Mouse (Mus musculus): Measurements from ENCODE around the gene Selenom. TPM values are rescaled to one million over a fixed set of nuclear protein-coding genes. Genes with fewer than 3 reads are reported as not detected.
A peak's percentile ranks its signal among the peaks of the same experiment; 100 is the strongest.

Selenom gene
- polyA plus RNA-seq, 1 experiment from 2014 or later: 208 TPM

DNA sequence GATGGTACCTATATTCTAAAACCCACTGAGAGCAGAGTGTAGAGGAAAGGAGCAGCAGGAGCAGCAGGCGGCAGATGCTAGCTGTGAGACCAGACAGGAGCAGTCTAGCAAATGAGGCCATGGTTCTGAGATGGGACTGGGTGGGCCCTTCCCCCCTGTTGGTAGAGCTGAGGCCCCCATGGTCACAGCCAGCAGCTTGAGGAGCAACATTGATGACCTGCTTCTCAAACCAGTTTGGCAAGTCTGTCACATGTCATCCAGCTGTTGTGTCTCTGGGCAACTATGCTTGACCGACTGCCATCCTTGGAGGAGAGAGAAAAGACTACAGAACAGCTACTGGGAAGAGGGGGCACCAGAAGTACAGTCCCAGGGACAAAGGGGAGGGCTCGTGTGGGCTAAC is 27.4 kb downstream of the Selenom start:
- Histone ChIP-seq H3K27ac (replicated peaks) (peak overlapping the region; percentile 81; the same call in 1 of the 2 replicates), H3K27me3 (no peaks in the 10 kb centered on the region)
- WGBS: 57% methylated on average over 3 of the region's 3 CpGs

DNA sequence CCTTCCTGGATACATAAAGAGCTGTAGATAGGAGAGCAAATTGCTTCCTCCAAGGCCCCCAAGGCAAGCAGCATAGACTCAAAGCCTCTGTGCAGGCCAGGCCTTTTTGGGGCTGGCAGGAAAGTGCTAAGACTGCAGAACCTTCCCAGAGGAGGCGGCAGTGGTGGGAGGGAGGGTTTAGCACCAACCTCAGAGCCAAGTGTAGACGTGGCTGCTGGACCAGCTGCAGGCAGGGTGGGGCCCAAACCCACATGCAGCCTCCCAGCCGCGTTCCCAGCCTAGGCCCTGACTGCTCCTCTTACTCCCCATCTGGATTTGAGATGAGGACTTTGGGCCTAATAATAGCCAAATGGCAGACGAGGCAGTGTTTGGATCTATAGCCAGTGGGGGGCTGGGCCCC is 28.5 kb downstream of the Selenom start:
- 11% methylated on average over 5 of the region's 5 CpGs for WGBS
- H3K36me3 ChIP-seq: no peaks in the 10 kb centered on the region
- H3K4me3 ChIP-seq (replicated peaks): no peak overlapping the region
- H3K4me2 ChIP-seq (replicated peaks): no peak overlapping the region
- no peaks in the 10 kb centered on the region for H3K27me3 ChIP-seq
- peak overlapping the region; percentile 81 for H3K27ac ChIP-seq (replicated peaks)
- no peak overlapping the region for H3K9ac ChIP-seq
- peaks cover 39% of the 10 kb centered on the region for H3K4me1 ChIP-seq
- ATAC-seq (ENCODE audit: insufficient number of reproducible peaks, low FRiP score, low TSS enrichment, low read depth): peak; percentile 78
- 0 out of 2 replicates have a peak, but pooled peaks cover 5% of the 10 kb centered on the region for H3K9me3 ChIP-seq (replicated peaks)

More for the DNA sequence above, 27.4 kb downstream of the Selenom start:
- H3K4me3 ChIP-seq (replicated peaks): no peak overlapping the region
- H3K36me3 ChIP-seq: no peaks in the 10 kb centered on the region
- 0 out of 2 replicates have a peak, but pooled peaks cover 5% of the 10 kb centered on the region for H3K9me3 ChIP-seq (replicated peaks)
- no peak for ATAC-seq (ENCODE audit: insufficient number of reproducible peaks, low FRiP score, low TSS enrichment, low read depth)
- no peak overlapping the region for H3K9ac ChIP-seq
- peaks cover 50% of the 10 kb centered on the region for H3K4me1 ChIP-seq
- no peak overlapping the region for H3K4me2 ChIP-seq (replicated peaks)

DNA sequence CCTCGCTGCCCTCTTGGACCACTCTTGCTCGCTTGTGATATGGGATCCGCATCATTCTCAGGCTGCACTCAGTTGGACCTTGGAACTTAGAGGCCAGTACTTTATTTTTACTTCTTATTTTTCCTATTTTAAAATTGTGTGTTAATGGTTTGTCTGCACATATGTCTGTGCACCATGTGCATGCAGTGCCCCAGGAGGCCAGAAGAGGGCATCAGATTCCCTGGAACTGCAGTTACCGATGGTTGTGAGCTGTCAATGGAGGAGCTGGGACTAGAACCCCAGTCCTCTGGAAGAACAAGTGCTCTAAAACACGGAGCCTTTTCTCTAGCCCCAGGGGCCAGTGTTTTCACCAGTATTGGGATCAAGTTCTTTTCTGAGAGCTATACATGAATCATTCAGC is 29.9 kb downstream of the Selenom start:
- no peak overlapping the region for H3K27ac ChIP-seq (replicated peaks)
- 94% methylated on average over 5 of the region's 5 CpGs for WGBS

DNA sequence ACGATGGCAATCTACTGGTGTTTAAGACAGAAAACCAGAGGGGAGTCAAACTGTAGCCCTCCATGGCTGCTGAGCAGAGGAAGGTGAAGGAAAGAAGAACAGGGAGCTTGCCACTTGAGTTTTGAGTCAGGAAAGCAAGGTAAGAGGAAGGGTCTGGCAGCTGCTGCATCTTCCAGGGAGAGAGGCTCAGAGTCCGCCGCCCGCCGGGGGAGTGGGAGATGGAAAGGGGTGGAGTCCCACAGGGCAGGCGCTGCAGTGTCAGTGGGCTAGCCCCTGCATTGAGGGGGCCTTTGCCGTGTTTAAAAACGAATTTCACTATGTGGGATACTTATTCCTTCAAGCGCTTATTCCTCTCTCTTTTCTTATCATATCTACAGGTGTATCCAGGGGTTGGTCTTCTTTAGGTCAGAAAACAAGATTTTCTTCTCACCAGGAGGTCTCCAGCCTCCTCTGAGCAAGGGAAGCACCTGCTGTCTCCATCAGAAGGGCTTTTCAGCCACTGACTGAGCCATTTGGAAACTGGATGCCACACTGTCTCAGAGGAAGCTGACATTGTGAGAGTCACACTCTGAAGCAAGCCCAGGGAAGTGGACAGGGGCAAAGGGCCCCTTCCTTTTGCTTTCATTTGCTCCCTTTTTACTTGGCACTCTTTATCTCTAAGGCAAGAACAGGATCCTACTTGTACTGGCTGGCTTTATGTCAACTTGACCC is 31.2 kb downstream of the Selenom start:
- no peak overlapping the region for H3K9ac ChIP-seq
- WGBS: 12% methylated on average over 9 of the region's 9 CpGs
- H3K36me3 ChIP-seq: no peaks in the 10 kb centered on the region
- peaks cover 26% of the 10 kb centered on the region for H3K4me1 ChIP-seq
- H3K27me3 ChIP-seq: no peaks in the 10 kb centered on the region
- 0 out of 2 replicates have a peak, but pooled peaks cover 5% of the 10 kb centered on the region for H3K9me3 ChIP-seq (replicated peaks)
- no peak overlapping the region for H3K4me3 ChIP-seq (replicated peaks)
- ATAC-seq (ENCODE audit: insufficient number of reproducible peaks, low FRiP score, low TSS enrichment, low read depth): no peak
- H3K27ac ChIP-seq (replicated peaks): 0 out of 2 replicates have a peak overlapping the region, but pooled peaks have one; percentile 28
- no peak overlapping the region for H3K4me2 ChIP-seq (replicated peaks)

More for the DNA sequence above, 29.9 kb downstream of the Selenom start:
- Histone ChIP-seq H3K4me3 (replicated peaks) (no peak overlapping the region), H3K9me3 (replicated peaks) (0 out of 2 replicates have a peak, but pooled peaks cover 5% of the 10 kb centered on the region), H3K36me3 (no peaks in the 10 kb centered on the region), H3K9ac (no peak overlapping the region), H3K4me1 (peaks cover 31% of the 10 kb centered on the region), H3K27me3 (no peaks in the 10 kb centered on the region), H3K4me2 (replicated peaks) (no peak overlapping the region)
- ATAC-seq (ENCODE audit: insufficient number of reproducible peaks, low FRiP score, low TSS enrichment, low read depth): no peak

DNA sequence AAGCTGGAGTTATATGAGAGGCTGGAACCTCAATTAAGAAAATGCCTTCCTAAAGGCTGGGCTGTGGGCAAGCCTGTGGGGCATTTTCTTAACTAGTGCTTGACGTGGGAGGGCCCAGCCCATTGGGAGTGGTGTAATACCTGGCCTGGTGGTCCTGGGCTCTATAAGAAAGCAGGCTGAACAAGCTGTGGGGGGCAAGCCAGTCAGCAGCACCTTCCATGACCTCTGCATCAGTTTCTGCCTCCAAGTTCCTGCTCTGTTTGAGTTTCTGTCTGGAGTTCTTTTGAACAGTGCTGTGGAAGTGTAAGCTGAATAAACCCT is 31.7 kb downstream of the Selenom start:
- H3K4me1 ChIP-seq: peaks cover 26% of the 10 kb centered on the region
- H3K36me3 ChIP-seq: no peaks in the 10 kb centered on the region
- H3K4me2 ChIP-seq (replicated peaks): no peak overlapping the region
- ATAC-seq (ENCODE audit: insufficient number of reproducible peaks, low FRiP score, low TSS enrichment, low read depth): no peak
- no peak overlapping the region for H3K9ac ChIP-seq
- H3K27ac ChIP-seq (replicated peaks): 0 out of 2 replicates have a peak overlapping the region, but pooled peaks have one; percentile 28
- WGBS: 19% methylated on average over 1 of the region's 1 CpGs
- no peaks in the 10 kb centered on the region for H3K27me3 ChIP-seq
- no peak overlapping the region for H3K4me3 ChIP-seq (replicated peaks)
- 0 out of 2 replicates have a peak, but pooled peaks cover 5% of the 10 kb centered on the region for H3K9me3 ChIP-seq (replicated peaks)

DNA sequence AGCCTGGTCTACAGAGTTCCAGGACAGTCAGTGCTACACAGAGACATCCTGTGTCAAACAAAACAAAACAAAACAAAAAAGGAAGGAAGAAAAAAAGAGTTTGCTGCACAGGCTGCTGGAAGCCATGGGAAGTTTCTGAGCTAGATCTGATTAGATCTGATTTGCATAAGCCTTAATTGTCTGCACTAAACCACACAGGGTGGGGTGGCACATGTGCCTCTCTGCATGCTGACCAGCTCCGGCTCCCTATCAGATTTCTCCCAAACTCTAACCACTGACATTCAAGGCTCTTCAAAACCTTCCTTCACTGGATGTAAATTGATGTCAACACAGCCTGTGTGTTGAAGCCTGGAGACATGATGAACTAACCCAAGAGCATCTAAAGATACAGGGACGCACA is 32.6 kb downstream of the Selenom start:
- Histone ChIP-seq H3K4me3 (replicated peaks) (no peak overlapping the region), H3K9ac (no peak overlapping the region), H3K36me3 (no peaks in the 10 kb centered on the region), H3K9me3 (replicated peaks) (0 out of 2 replicates have a peak, but pooled peaks cover 5% of the 10 kb centered on the region), H3K27me3 (no peaks in the 10 kb centered on the region), H3K4me2 (replicated peaks) (no peak overlapping the region), H3K27ac (replicated peaks) (no peak overlapping the region), H3K4me1 (peaks cover 24% of the 10 kb centered on the region)
- no peak for ATAC-seq (ENCODE audit: insufficient number of reproducible peaks, low FRiP score, low TSS enrichment, low read depth)
- 69% methylated on average over 2 of the region's 2 CpGs for WGBS

DNA sequence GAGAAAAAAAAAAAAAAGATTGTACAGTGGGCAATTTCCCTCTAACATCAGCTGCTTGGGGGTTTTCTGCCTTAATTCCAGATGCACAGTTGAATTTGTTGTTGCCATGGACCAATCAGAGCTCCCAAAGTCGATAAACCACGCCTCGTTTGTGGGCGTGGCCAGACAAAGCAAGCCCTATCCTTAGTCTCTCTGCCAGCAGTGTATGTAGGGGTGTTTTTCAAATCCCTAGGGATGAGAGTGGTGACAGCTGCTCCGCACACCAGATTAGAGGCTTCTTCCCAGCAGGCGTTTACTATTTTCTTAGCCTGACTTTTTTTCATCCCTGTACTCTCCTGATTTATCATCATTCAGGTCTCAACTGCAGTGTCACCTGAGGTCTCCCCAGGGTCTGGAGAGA is 33.5 kb downstream of the Selenom start:
- no peaks in the 10 kb centered on the region for H3K27me3 ChIP-seq
- H3K4me1 ChIP-seq: peaks cover 15% of the 10 kb centered on the region
- H3K9me3 ChIP-seq (replicated peaks): 0 out of 2 replicates have a peak, but pooled peaks cover 5% of the 10 kb centered on the region
- H3K27ac ChIP-seq (replicated peaks): no peak overlapping the region
- no peak overlapping the region for H3K4me2 ChIP-seq (replicated peaks)
- H3K36me3 ChIP-seq: no peaks in the 10 kb centered on the region
- H3K4me3 ChIP-seq (replicated peaks): no peak overlapping the region
- 0 out of 2 replicates have a peak, but pooled peaks have one; percentile 71 for ATAC-seq (ENCODE audit: insufficient number of reproducible peaks, low FRiP score, low TSS enrichment, low read depth)
- WGBS: 34% methylated on average over 6 of the region's 6 CpGs
- H3K9ac ChIP-seq: no peak overlapping the region

DNA sequence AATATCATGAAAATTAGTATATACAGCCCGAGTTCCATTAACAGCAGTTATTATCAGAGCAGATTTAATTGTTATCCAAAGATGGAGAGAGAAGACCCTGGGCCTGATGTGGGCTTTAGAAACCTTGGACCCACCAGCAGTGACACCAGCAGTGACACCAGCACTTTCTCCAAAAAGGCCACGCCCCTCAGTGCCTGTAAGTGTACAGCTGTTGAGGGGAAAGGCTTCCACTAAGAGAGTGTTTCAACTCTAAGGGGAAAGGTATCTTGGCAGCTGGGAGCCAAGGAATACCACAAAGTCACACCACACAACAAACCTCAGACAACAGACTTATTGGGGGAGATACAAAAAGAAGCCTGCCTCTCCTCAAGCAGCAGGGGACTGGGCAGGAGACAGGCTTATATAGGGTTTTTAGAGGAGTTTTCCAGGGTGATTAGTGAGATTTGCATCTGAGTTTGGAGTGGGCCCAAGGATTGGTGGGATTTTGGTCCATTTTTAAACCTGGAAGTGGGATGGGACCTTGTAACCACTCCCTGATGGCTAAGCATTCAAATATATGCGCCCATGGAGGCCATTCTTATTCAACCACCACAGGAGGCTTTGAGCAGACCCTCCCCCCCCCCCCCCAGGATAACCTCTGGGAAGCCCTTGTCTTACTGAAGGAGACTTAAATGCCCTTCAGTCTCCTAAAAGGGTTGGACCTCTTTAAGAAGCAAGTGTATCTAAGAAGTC is 34.2 kb downstream of the Selenom start:
- Histone ChIP-seq H3K4me1 (peaks cover 8% of the 10 kb centered on the region), H3K4me2 (replicated peaks) (no peak overlapping the region), H3K4me3 (replicated peaks) (no peak overlapping the region), H3K27me3 (no peaks in the 10 kb centered on the region), H3K9ac (no peak overlapping the region), H3K27ac (replicated peaks) (no peak overlapping the region), H3K36me3 (no peaks in the 10 kb centered on the region), H3K9me3 (replicated peaks) (0 out of 2 replicates have a peak, but pooled peaks cover 5% of the 10 kb centered on the region)
- no peak for ATAC-seq (ENCODE audit: insufficient number of reproducible peaks, low FRiP score, low TSS enrichment, low read depth)
- 69% methylated on average over 3 of the region's 3 CpGs for WGBS

DNA sequence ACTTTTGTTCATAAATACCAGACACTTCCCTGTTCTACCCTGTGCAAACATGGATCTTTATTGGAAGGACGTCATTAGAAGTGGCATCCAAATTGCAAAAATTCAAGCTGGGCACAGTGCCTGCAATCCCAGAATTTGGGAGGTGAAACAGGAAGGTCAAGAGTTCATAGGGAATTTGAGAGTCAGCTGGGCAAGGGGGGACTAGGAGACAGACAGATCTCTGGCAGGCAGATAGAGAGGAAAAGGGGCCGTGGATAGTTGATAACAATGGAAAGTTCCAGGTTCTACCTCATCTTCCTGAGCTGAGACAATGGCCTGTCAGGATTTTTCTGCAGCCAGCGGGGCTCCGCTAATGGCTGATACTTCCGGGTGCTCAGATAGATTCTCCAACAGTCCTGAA is 35.3 kb downstream of the Selenom start:
- H3K9me3 ChIP-seq (replicated peaks): no peaks in the 10 kb centered on the region
- H3K27ac ChIP-seq (replicated peaks): no peak overlapping the region
- no peak for ATAC-seq (ENCODE audit: insufficient number of reproducible peaks, low FRiP score, low TSS enrichment, low read depth)
- no peak overlapping the region for H3K4me2 ChIP-seq (replicated peaks)
- peaks cover 8% of the 10 kb centered on the region for H3K4me1 ChIP-seq
- no peaks in the 10 kb centered on the region for H3K36me3 ChIP-seq
- no peaks in the 10 kb centered on the region for H3K27me3 ChIP-seq
- no peak overlapping the region for H3K9ac ChIP-seq
- WGBS: 73% methylated on average over 5 of the region's 5 CpGs
- no peak overlapping the region for H3K4me3 ChIP-seq (replicated peaks)

DNA sequence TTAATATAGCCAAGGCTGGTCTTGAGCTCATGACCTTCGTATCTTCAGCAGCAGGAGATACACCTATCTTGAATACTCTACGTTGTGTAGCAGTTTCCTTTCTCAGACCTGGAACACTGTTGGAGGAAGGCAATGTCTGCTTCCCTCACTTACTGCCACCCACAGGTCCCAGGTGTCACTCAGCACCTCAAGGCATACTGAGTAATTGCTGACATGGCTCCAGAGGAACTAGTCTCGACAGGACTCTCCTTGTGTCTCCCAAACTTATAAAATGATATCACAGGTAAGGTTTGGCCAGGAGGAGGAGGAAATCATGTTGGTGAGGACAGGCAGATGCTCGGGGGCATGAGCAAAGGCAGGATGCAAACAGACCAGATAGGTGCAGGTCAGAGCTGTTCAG is 40.5 kb downstream of the Selenom start:
- Histone ChIP-seq H3K9me3 (replicated peaks) (no peaks in the 10 kb centered on the region), H3K27me3 (no peaks in the 10 kb centered on the region), H3K27ac (replicated peaks) (no peak overlapping the region), H3K9ac (no peak overlapping the region), H3K4me2 (replicated peaks) (no peak overlapping the region), H3K36me3 (no peaks in the 10 kb centered on the region), H3K4me3 (replicated peaks) (no peak overlapping the region), H3K4me1 (no peaks in the 10 kb centered on the region)
- no peak for ATAC-seq (ENCODE audit: insufficient number of reproducible peaks, low FRiP score, low TSS enrichment, low read depth)
- 63% methylated on average over 4 of the region's 4 CpGs for WGBS

DNA sequence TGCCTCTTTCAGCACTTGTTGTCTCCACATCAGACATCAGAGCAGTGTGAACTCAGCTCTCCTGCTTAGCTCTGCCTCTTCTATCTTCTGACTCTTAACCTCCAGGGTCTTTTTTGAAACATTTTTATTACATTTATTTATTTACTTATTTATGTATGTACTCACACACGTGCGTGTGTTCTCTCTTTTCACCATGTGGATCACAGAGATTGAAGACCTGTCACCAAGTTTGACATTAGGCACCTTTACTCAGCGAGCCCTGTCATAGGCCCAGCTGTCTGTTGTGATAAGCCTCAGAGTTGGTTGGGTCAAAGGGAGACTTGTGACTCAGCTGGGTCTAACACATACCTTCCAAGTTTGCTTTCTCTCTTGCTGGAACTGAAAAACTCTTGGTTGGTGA is 43.4 kb downstream of the Selenom start:
- ATAC-seq (ENCODE audit: insufficient number of reproducible peaks, low FRiP score, low TSS enrichment, low read depth): no peak
- no peak overlapping the region for H3K27ac ChIP-seq (replicated peaks)
- WGBS: 63% methylated on average over 3 of the region's 3 CpGs
- no peak overlapping the region for H3K4me2 ChIP-seq (replicated peaks)
- H3K36me3 ChIP-seq: no peaks in the 10 kb centered on the region
- H3K27me3 ChIP-seq: no peaks in the 10 kb centered on the region
- no peak overlapping the region for H3K9ac ChIP-seq
- no peaks in the 10 kb centered on the region for H3K9me3 ChIP-seq (replicated peaks)
- no peak overlapping the region for H3K4me3 ChIP-seq (replicated peaks)
- no peaks in the 10 kb centered on the region for H3K4me1 ChIP-seq

All from embryonic facial prominence, embryonic 15.5 days (tissue).